Mouse (Mus musculus) macrophage (primary cell): Measurements from ENCODE around the gene Adsl. TPM values are rescaled to one million over a fixed set of nuclear protein-coding genes. Genes with fewer than 3 reads are reported as not detected.
"Not testable (repeated sequence)": the region's sequence is repeated elsewhere in the genome, so short reads cannot be mapped to it uniquely, and the experiment has no call there.

ENCODE experiments used
- H3K27ac ChIP-seq: fragments of 350-480 bp; formaldehyde crosslinking; 2 replicates; pipeline ENCODE4 v1.9.0; 2021
- H3K36me3 ChIP-seq: fragments of 350-480 bp; formaldehyde crosslinking; 2 replicates; pipeline ENCODE4 v1.9.0; 2021; ENCODE audit errors: inconsistent target
- H3K4me3 ChIP-seq: fragments of 350-480 bp; formaldehyde crosslinking; 2 replicates; pipeline ENCODE4 v1.9.0; 2021; ENCODE audit errors: inconsistent target
- H3K79me2 ChIP-seq: fragments of 350-480 bp; formaldehyde crosslinking; 2 replicates; pipeline ENCODE4 v1.9.0; 2021; ENCODE audit errors: inconsistent target
- WGBS: methylation state at CpG from one replicate; pipeline ENCODE4 v1.1.7; 2026; ENCODE audit warnings: inconsistent platforms; ENCODE audit not compliant: missing documents; 5-methylcytosine and 5-hydroxymethylcytosine counted together
- polyA plus RNA-seq: library from polyadenylated mRNA; stranded (reverse); fragments of 250-400 nt; gene quantifications from 3 replicates; pipeline ENCODE4 v1.2.4, GENCODE M21; 2018; ENCODE audit warnings: inconsistent platforms
- total RNA-seq, 78 experiments: library from RNA; depleted of rRNA; stranded (reverse); fragments of 250-400 nt; gene quantifications; 1 replicate in 9 of 78; 2 replicates in 24 of 78; 3 replicates in 43 of 78; 4 replicates in 2 of 78; pipeline ENCODE4 v1.2.4; 2018; ENCODE audit warnings: inconsistent platforms in 56 of 78

The Adsl gene
- total RNA-seq (2018; cell fraction: chromatin; rRNA removed): 10 to 100 TPM in 23 of 26 experiments, 1 to 10 TPM in 3; 3.0 to 54.4 (median 33.8) TPM
- 10 to 100 TPM; 13.9 to 27.9 (median 22.1) TPM for total RNA-seq (2018; cell fraction: cytosol; rRNA removed)
- total RNA-seq (2018; cell fraction: nucleus; rRNA removed): 10 to 100 TPM in 20 of 26 experiments, 1 to 10 TPM in 6; 7.6 to 46.5 (median 15.0) TPM
- 18.8 to 53.0 TPM (median 19.5 TPM) in 3 replicates for polyA plus RNA-seq

GRCm38 (mm10) chr15:80948145-80949135 lies at the start of gene Adsl:
Adsl (plus strand) TSS chr15:80948490.
- Histone ChIP-seq H3K4me3 (peak within 1 kb of the TSS; percentile 84), H3K79me2 (peaks cover 33% of the 10 kb centered on the region), H3K27ac (peak within 1 kb of the TSS; percentile 68), H3K36me3 (peaks cover 14% of the 10 kb centered on the region)
- under 1% methylated on average over 63 of the region's 63 CpGs for WGBS

DNA sequence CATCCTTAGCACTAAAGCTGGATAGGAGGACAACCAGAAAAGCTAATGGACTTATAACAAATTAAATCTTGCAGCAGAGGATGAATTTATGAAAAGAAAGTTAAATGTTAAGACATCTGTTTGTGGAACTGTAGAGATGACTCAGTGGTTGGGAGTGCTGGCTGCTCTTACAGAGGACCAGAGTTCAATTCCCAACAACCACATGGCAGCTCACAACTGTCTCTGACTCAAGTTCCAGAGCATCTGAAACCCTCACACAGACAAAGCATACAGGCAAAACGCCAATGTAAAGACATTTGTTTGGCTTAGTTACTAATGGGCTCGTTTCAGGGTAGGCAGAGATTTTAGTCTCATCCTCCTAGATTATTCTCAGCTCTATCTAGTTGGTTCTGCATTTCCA lies 48.5 kb upstream of the Adsl start:
- 92% methylated on average over 2 of the region's 2 CpGs for WGBS
- Histone ChIP-seq H3K36me3 (peaks cover 26% of the 10 kb centered on the region; the same call in 1 of the 2 replicates), H3K27ac (no peak overlapping the region), H3K79me2 (no peaks in the 10 kb centered on the region), H3K4me3 (no peak overlapping the region)

GRCm38 (mm10) chr15:80901806-80902513 lies 46.3 kb upstream of the Adsl start:
- H3K4me3 ChIP-seq: no peak overlapping the region
- H3K27ac ChIP-seq: no peak overlapping the region
- H3K79me2 ChIP-seq: no peaks in the 10 kb centered on the region
- WGBS: 30% methylated on average over 6 of the region's 6 CpGs
- H3K36me3 ChIP-seq: peaks cover 35% of the 10 kb centered on the region; the same call in 1 of the 2 replicates

- peaks cover 35% of the 10 kb centered on the region; the same call in 1 of the 2 replicates for H3K36me3 ChIP-seq
- H3K4me3 ChIP-seq, H3K27ac ChIP-seq, H3K79me2 ChIP-seq: not testable (repeated sequence)
- WGBS: 98% methylated on average over 4 of the region's 6 CpGs
These were observed 43.5 kb upstream of the Adsl start for GRCm38 (mm10) chr15:80904776-80905175.

DNA sequence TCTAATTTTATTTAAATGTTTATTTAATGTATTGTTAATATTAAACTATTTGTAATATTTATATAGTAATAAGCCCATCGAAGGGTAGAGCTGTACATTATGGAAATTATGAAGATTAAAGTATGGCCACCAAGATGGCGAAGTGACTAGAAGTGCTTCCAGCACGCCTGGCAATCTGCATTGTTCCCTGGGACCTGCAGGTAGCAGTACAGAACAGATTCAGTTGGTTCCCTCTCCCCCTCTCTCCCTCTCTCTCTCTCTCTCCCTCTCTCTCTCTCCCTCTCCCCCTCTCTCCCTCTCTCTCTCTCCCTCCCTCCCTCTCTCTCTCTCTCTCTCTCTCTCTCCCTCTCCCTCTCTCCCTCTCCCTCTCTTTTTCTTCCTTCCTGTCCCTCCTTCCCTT lies 38.1 kb upstream of the Adsl start:
- Histone ChIP-seq H3K36me3 (peaks cover 37% of the 10 kb centered on the region), H3K79me2 (no peaks in the 10 kb centered on the region)

DNA sequence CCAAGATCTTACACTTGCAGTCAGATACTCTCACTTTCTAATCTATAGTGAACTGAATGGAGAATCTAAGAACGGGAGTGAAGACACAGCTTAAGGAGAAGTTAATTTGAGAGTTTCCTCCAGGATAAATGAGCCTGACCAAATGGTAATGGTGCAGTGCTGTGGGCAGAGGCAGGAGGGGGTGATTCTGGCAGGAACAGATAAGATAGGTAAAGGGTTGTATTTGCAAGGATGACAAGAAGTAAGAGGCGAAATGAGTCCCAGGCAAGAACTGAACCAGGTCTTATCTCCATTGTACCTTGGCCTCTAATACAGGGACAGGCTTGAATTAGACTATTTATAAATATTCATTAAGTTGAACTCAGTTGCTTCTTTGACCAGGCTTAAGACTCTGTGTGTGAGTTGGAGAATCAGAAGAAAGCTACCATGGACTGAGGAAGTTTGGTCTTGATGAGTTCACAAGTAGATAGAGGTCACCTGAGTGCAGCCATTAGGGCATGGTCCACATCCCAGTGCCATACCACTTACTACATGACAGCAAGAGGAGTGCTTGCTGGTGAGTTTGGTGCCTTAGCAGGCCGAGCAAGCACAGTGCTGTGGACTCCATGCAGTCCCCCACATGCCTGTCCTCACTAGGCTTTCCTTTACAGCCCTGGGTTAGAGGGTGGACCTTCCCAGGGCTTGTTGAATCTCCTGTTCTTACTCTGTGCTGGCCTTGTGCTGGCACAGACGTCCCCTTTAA lies 37.3 kb upstream of the Adsl start:
- Histone ChIP-seq H3K36me3 (peaks cover 37% of the 10 kb centered on the region), H3K79me2 (no peaks in the 10 kb centered on the region), H3K27ac (no peak overlapping the region), H3K4me3 (no peak overlapping the region)
- 92% methylated on average over 4 of the region's 4 CpGs for WGBS

More for the DNA sequence above, 38.1 kb upstream of the Adsl start:
- H3K27ac ChIP-seq: no peak overlapping the region
- H3K4me3 ChIP-seq: no peak overlapping the region
- WGBS: 100% methylated on average over 3 of the region's 3 CpGs

- Histone ChIP-seq H3K79me2 (no peaks in the 10 kb centered on the region), H3K4me3 (no peak overlapping the region), H3K36me3 (peaks cover 41% of the 10 kb centered on the region), H3K27ac (no peak overlapping the region)
- WGBS: 97% methylated on average over 3 of the region's 3 CpGs
These were observed 36.1 kb upstream of the Adsl start for GRCm38 (mm10) chr15:80912175-80912574.

- H3K4me3 ChIP-seq: no peak overlapping the region
- H3K79me2 ChIP-seq: no peaks in the 10 kb centered on the region
- H3K36me3 ChIP-seq: peaks cover 57% of the 10 kb centered on the region
- no peak overlapping the region for H3K27ac ChIP-seq
- 93% methylated on average over 1 of the region's 1 CpGs for WGBS
These were observed 34.5 kb upstream of the Adsl start for GRCm38 (mm10) chr15:80913803-80914202.

DNA sequence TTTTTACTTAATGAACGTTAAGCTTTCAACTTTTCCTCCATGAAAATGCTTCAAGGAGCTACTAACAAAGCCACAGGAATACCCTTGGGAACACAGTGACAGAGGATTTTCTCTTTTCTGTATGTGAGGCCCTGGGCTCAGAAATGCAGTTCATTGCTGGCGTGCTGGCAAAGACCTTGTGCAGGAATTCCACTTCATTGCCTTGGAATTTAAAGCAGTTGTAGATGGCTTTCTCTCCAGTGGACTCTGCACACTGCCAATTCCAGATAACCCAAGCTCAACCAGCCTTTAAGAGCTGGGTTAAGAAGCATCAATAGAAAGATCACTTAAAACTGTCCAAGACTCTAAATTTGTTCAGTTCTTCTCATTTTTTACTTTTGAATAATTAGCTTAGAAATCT lies 32.4 kb upstream of the Adsl start:
- 100% methylated on average over 2 of the region's 2 CpGs for WGBS
- H3K79me2 ChIP-seq: no peaks in the 10 kb centered on the region
- no peak overlapping the region for H3K27ac ChIP-seq
- no peak overlapping the region for H3K4me3 ChIP-seq
- peaks cover 68% of the 10 kb centered on the region for H3K36me3 ChIP-seq

- Histone ChIP-seq H3K27ac (no peak overlapping the region), H3K36me3 (peaks cover 72% of the 10 kb centered on the region), H3K79me2 (no peaks in the 10 kb centered on the region), H3K4me3 (no peak overlapping the region)
- 100% methylated on average over 7 of the region's 7 CpGs for WGBS
These were observed 31.7 kb upstream of the Adsl start for GRCm38 (mm10) chr15:80916621-80917020.

- H3K79me2 ChIP-seq: no peaks in the 10 kb centered on the region
- 98% methylated on average over 3 of the region's 3 CpGs for WGBS
- no peak overlapping the region for H3K27ac ChIP-seq
- peaks cover 66% of the 10 kb centered on the region for H3K36me3 ChIP-seq
- no peak overlapping the region for H3K4me3 ChIP-seq
These were observed 27.9 kb upstream of the Adsl start for GRCm38 (mm10) chr15:80920346-80920745.

DNA sequence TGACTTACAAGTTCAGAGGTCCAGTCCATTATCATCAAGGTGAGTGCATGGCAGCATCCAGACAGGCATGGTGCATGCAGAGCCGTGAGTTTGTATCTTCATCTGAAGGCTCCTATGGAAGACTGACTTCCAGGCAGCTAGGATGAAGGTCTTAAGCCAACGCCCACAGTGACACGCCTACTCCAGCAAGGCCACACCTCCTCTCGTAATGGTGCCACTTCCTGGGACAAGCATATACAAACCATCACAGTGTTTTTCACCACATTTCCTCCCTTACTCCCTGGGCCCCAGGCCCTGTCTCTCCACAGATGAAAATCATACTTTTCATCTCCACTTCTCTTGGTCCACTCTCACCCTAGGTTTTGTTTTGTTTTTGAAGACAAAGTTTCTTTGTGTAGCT lies 26.5 kb upstream of the Adsl start:
- Histone ChIP-seq H3K4me3 (no peak overlapping the region), H3K79me2 (no peaks in the 10 kb centered on the region), H3K27ac (no peak overlapping the region), H3K36me3 (peaks cover 53% of the 10 kb centered on the region)
- 81% methylated on average over 4 of the region's 4 CpGs for WGBS

GRCm38 (mm10) chr15:80924211-80924610 lies 24.1 kb upstream of the Adsl start:
- H3K79me2 ChIP-seq: no peaks in the 10 kb centered on the region
- no peak overlapping the region for H3K27ac ChIP-seq
- peaks cover 40% of the 10 kb centered on the region for H3K36me3 ChIP-seq
- H3K4me3 ChIP-seq: no peak overlapping the region
- WGBS: 88% methylated on average over 2 of the region's 2 CpGs

GRCm38 (mm10) chr15:80928811-80929355 lies 19.4 kb upstream of the Adsl start:
- Histone ChIP-seq H3K36me3 (peaks cover 24% of the 10 kb centered on the region), H3K4me3 (no peak overlapping the region), H3K79me2 (no peaks in the 10 kb centered on the region), H3K27ac (no peak overlapping the region)
- 91% methylated on average over 20 of the region's 20 CpGs for WGBS
